Mouse (Mus musculus): ENCODE data around the gene Cspg5. TPM values are rescaled to one million over a fixed set of nuclear protein-coding genes. Genes with fewer than 3 reads are reported as not detected.

Cspg5 gene
- polyA plus RNA-seq (2014; fragmentation: Illumina TruSeq; extraction: RNeasy Lipid Tissue Mini Kit (QIAGEN cat#74804); ENCODE audit: low read depth, low replicate concordance): 1.4 TPM

DNA sequence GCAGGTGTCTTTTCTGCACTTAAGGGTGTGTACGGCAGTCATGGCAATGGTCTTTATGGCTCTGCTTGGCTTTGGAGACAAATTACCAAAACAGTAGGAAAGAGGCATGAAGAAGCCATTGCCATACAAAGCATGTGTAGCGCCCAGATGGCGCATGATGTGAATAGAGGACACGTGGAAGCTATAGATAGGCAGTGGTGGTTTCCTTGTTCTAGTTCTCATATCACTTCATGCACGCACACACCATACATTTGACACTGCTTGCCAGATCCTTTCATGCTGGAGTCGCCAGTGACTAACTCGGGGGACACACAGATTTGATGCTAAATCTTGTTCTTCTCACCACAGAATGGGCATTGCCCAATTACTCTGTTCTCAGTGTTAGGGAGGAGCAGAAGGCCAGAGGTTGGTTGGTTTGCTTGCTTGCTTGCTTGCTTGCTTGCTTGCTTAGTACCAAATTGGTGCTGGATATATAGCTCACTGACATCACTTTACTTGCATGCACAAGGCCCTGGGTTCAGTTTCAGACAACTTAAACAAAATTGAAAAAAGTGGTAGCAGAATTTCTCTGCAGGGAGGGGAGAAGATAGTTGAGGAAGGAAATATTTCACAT, at the start of gene Cspg5:
Gene Cspg5 (plus strand): TSS at position 563 of the 613 bp plus-strand sequence.

GRCm38 (mm10) chr9:110304969-110305651, 61.5 kb downstream of the Cspg5 start, which contains the start of gene Elp6:
Gene Elp6 (plus strand): TSS chr9:110305173.

Other genes with a start within 250 kb of the Cspg5 start
- gene Smarcc1, start 126.1 kb upstream of the Cspg5 start, polyA plus RNA-seq (2014; fragmentation: Illumina TruSeq; extraction: RNeasy Lipid Tissue Mini Kit (QIAGEN cat#74804); ENCODE audit: low read depth, low replicate concordance): 59.3 TPM
- 107 TPM for gene Dhx30, start 126.0 kb upstream of the Cspg5 start, polyA plus RNA-seq (2014; fragmentation: Illumina TruSeq; extraction: RNeasy Lipid Tissue Mini Kit (QIAGEN cat#74804); ENCODE audit: low read depth, low replicate concordance)
- gene Elp6, start 61.4 kb downstream of the Cspg5 start, polyA plus RNA-seq (2014; fragmentation: Illumina TruSeq; extraction: RNeasy Lipid Tissue Mini Kit (QIAGEN cat#74804); ENCODE audit: low read depth, low replicate concordance): 0.80 TPM
- gene Scap, start 89.5 kb downstream of the Cspg5 start, polyA plus RNA-seq (2014; fragmentation: Illumina TruSeq; extraction: RNeasy Lipid Tissue Mini Kit (QIAGEN cat#74804); ENCODE audit: low read depth, low replicate concordance): 2.5 TPM
- gene Ptpn23, start 164.4 kb downstream of the Cspg5 start, polyA plus RNA-seq (2014; fragmentation: Illumina TruSeq; extraction: RNeasy Lipid Tissue Mini Kit (QIAGEN cat#74804); ENCODE audit: low read depth, low replicate concordance): 1.1 TPM
- not detected for gene Ngp, start 176.0 kb downstream of the Cspg5 start, polyA plus RNA-seq (2014; fragmentation: Illumina TruSeq; extraction: RNeasy Lipid Tissue Mini Kit (QIAGEN cat#74804); ENCODE audit: low read depth, low replicate concordance)
- gene Klhl18, start 232.9 kb downstream of the Cspg5 start, polyA plus RNA-seq (2014; fragmentation: Illumina TruSeq; extraction: RNeasy Lipid Tissue Mini Kit (QIAGEN cat#74804); ENCODE audit: low read depth, low replicate concordance): 3.3 TPM
- 181 TPM for gene Kif9, start 233.2 kb downstream of the Cspg5 start, polyA plus RNA-seq (2014; fragmentation: Illumina TruSeq; extraction: RNeasy Lipid Tissue Mini Kit (QIAGEN cat#74804); ENCODE audit: low read depth, low replicate concordance)

All from testis, adult 10 weeks (tissue).